Mouse (Mus musculus): ENCODE data around the gene Slc31a1.

- TF ChIP-seq POLR2A (IDR thresholded peaks at IDR 0.05; ENCODE audit: insufficient read depth, low read depth, low read length) (no peak), CTCF (IDR thresholded peaks at IDR 0.05) (no peak), EP300 (IDR thresholded peaks at IDR 0.05; ENCODE audit: insufficient read depth, low read depth, low read length) (no peak)
Observed at GRCm38 (mm10) chr4:62347605-62348328, 12.8 kb upstream of the Slc31a1 start.

Measured in heart, adult 2 months (tissue).